Mouse (Mus musculus): ENCODE results near the gene Kcnj14.

The Kcnj14 gene

DNA sequence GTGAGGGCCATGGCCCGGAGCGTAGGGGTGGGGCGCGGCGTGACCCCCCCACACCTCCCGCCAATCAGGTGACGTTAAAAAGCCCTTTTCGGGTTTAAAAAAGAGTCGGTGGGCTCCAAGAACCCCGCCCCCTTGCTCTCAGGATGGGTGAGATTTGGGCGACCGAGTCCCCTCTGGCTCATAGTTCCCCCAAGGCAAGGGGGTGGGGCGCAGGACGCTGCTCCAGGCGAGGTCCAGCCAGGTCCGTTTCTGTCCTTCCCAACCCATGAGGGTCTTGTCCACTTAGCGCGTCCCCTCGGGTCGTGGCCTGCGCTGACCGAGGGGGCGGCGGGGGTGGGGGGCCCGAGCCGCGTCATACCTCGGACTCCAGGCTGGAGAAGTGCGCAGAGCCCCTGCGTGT is 7.8 kb upstream of the Kcnj14 start:
- DNase-seq (ENCODE audit: low spot score in 2 of 2) = no peak

- no peak for DNase-seq (ENCODE audit: low spot score in 2 of 2)
These were observed 6.5 kb upstream of the Kcnj14 start for GRCm38 (mm10) chr7:45831128-45831525.

- peak; percentile 78 to 86 for DNase-seq (ENCODE audit: low spot score in 2 of 2)
These were observed 6.0 kb upstream of the Kcnj14 start, which contains the start of gene Grwd1 for GRCm38 (mm10) chr7:45830427-45831127. Grwd1 (minus strand) TSS chr7:45830944.

DNA sequence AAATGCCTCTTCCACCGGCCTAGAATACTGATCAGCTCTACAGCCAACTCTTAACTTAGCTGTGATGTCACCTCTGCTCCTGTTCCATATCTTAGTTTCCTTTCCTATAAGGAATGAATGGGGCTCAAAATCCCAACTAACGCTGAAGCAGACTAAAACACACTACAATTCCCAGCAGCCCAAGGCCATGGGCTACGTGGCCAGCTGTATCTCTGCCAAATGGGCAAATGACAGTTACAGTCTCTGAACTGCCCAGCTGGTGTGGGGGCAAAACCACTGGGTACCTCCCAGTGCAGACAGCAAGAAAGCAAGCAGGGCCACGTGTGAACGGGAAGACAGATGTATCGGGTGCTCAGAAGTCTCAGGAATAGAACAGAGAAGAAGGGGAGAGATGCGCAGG is 2.0 kb upstream of the Kcnj14 start:
- DNase-seq (ENCODE audit: low spot score in 2 of 2) = no peak

GRCm38 (mm10) chr7:45820913-45821312 is 3.7 kb downstream of the Kcnj14 start:
- DNase-seq (ENCODE audit: low spot score in 2 of 2) = no peak

GRCm38 (mm10) chr7:45819843-45820242 is 4.7 kb downstream of the Kcnj14 start:
- DNase-seq (ENCODE audit: low spot score in 2 of 2) = no peak

DNA sequence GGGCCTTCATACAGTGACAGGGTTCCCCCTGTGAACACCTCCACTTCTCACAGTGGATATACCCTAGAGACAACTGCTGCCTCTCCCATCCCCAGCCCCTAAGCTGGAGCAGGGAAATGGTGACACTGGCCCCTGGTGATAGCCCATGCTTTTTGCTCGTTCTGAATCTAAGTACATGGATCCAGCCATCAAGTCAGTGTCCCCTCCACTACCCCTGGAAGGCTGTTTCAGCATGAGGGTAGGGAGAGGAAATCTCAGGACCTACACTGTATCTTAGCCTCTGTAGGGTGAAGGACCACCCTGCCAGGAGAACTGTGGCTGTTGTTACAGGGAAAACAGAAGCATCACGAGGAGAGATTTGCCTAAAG is 8.6 kb downstream of the Kcnj14 start:
- DNase-seq (ENCODE audit: low spot score in 2 of 2) = no peak

DNA sequence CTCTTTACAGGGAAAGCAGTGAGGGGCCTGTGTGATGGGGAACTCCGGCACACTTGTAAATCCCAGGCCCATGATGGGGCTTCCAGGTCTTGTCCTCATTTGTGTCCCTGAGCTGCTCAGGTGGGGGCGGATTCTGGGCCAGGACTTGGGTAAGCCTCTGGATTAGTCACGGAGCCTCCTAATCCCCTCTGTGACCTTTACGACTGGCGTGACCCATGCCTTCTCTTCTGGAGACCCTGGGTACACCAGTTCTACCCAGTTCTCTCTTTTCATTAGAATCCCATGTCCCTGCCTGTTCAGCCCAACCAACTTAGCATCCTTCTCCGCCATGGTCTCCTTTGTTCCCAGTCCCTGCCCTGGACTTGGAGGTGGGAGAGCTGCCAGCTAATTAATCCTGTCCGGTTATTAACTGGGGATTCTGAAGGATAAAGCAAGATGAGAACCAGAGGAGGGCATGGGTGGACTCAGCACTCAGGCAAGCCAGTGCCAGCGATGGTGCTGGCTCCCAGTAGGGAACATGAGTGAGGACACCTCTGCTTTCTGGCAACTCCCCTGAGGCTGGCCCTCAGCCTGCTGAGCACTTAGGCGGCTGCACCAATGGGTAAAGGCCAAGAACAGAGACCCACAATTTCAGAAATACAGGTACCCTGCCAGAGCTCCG is 9.1 kb downstream of the Kcnj14 start:
- DNase-seq (ENCODE audit: low spot score in 2 of 2) = peak in 1 of 2 experiments; percentile 19

DNA sequence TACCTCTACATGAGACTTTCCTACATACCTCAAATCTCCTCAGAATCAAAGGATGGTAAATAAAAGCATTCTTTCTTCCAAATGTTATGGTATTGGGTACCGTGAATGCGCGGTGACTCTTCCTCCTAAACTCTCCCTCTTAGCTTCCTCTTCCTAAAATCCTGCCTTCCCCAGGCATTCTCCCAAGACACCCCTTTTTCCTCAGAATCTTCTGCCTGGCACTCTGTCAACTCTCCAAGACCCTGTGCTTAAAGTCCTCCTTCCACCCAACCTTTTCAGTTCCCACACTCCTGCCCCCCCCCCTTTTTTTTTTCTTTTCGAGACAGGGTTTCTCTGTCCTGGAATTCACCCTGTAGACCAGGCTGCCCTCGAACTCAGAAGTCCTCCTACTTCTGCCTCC is 9.7 kb downstream of the Kcnj14 start:
- no peak for DNase-seq (ENCODE audit: low spot score in 2 of 2)

DNA sequence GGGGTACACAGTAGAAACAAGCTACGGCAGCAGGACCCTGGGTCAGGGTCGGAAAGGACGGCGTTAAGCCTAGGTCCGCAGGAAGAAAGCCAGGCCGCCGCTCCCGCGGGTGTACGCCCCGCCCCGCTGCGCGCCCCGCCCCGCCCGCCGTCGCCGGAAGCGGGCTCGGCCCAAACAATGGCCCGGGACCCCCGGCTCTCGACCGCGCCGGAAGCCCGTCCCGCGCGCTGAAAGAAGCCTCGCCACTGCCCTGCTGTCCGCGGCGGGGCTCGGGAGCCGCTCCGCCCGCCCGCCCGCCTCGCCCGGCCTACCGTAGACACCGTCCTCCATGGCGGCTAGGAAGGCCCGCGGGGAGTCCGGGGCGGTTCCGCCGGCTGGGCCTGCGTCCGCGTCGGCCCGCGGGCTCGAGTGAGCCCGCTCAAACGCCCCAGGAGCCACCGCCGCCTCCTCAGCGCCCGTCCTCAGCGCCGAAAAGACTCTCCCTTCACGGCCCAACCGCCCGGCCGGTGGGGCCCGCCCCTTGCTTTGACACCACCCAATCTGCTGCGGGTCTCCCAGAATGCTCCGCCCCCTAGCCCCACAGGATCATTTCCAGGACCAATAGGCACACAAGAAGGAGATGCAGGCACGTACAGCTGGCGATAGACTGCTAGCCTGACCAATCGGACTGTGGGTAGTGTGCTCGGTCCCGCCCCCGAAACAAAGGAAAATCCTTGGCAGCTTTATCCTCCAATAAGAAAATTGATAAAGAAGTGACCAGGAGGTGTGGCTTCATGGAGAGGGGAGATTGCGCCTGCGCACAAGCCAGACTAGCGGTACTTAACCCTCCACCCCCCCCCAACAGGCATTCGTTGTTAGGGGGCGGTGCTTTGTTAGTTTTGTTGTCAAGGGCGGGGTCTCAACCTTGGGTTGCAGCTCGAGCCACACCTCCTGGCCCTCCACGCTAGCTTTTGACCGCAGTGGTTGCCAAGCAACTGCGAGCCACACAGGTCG is 10.5 kb downstream of the Kcnj14 start, which contains the start of gene Cyth2:
Gene Cyth2 (minus strand): TSS at position 795 of the 993 bp plus-strand sequence.
- DNase-seq (ENCODE audit: low spot score in 2 of 2) = peak; percentile 98 to 100

DNA sequence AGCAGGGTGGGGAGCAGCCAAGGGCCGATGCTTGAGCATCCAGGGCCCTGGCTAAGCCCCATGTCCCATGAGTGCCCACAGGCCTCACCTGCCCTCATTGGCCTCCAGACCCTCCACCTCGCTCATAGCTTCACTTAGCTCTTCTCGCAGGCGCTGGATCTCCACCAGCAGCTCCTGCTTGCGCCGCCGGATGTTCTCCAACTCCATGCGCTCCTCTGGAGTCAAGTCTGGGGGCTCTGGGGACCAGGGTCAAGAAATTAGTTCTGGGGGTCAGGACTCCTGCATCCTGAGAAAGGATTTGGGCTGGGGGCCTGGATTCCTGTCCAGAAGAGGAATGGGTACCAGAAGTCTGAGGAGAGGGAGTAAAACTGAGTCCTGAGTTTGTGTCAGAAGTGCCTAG is 11.7 kb downstream of the Kcnj14 start:
- peak in 1 of 2 experiments; percentile 16 for DNase-seq (ENCODE audit: low spot score in 2 of 2)

GRCm38 (mm10) chr7:45809276-45810075 is 15.1 kb downstream of the Kcnj14 start:
- DNase-seq (ENCODE audit: low spot score in 2 of 2) = peak in 1 of 2 experiments; percentile 16

- DNase-seq (ENCODE audit: low spot score in 2 of 2) = no peak
These were observed 16.1 kb downstream of the Kcnj14 start for GRCm38 (mm10) chr7:45808471-45808870.

DNA sequence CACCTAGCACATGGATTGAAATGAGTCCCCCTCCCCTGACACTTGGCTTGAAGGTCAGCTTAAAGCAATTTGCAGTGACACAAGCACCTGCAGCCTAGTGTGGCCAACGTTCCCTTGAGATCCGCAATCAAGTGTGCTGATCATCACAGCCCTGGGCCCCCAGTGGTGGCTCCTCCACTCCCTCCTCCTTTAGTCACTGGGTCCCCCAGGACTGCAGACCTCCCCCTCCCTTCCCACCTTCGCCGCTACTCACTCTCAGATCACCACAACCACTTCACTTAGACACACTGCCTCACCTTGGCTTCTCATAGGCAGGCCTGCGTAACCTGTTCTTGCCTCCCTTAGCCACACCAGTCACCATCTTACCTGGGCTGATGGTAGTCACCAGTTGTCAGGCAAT is 18.6 kb downstream of the Kcnj14 start:
- DNase-seq (ENCODE audit: low spot score in 2 of 2) = no peak

GRCm38 (mm10) chr7:45802551-45802950 is 22.0 kb downstream of the Kcnj14 start:
- DNase-seq (ENCODE audit: low spot score in 2 of 2) = no peak

DNA sequence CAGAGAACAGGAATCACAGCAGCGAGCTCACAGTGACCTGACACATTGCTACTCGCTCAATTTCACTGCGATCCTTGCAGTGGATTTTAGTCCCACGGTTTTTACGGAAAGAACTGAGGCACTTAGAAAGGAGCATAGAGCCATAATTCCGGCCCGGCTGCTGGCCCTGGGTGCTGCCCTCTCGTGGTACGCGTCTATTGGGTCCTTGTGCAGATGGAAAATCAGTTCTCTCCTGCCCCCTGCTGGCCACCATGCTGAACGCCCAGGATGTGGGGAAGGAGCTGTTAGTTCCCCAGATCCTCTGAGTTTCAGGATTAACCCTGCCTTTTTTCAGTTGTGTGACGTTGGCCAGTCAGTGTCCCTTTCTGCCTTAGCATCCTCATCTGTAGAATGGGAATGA is 23.2 kb downstream of the Kcnj14 start:
- peak; percentile 77 to 91 for DNase-seq (ENCODE audit: low spot score in 2 of 2)

DNA sequence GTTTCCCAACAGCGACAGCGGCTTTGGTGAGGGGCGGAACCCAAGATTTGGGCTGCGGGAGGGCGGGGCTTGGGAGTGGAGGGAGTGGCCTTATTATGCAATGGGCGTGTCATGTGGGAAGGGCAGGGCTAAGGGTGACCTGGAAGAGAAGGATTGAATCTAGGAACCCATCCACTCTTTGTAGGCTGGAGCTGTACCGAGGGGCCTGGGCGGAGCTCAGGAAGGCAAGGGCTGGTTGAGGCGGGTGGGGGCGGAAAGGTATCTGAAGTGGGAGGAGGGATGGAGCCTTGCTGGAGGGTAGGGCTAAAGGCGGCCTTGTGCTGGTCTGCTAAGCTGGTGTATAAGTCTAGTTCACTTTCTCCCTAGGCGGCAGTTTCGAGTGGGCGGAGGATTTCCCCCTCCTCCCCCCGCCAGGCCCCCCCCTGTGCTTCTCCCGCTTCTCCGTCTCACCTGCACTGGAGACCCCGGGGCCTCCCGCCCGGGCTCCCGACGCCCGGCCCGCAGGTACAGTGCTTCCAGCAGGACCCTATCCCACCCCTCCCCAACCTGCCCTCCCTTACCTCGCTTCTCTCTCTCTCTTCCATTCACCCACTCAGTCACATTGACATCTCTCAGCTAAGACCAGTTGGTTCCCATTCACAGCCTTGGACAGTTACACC is 23.9 kb downstream of the Kcnj14 start:
- peak in 1 of 2 experiments; percentile 22 for DNase-seq (ENCODE audit: low spot score in 2 of 2)

GRCm38 (mm10) chr7:45800001-45800400 is 24.6 kb downstream of the Kcnj14 start:
- no peak for DNase-seq (ENCODE audit: low spot score in 2 of 2)

GRCm38 (mm10) chr7:45798931-45799330 is 25.7 kb downstream of the Kcnj14 start:
- DNase-seq (ENCODE audit: low spot score in 2 of 2) = no peak

- DNase-seq (ENCODE audit: low spot score in 2 of 2) = no peak
These were observed 26.1 kb downstream of the Kcnj14 start for GRCm38 (mm10) chr7:45798511-45798836.
